Mouse (Mus musculus): Measurements from ENCODE around the gene Olfr1204.

DNA sequence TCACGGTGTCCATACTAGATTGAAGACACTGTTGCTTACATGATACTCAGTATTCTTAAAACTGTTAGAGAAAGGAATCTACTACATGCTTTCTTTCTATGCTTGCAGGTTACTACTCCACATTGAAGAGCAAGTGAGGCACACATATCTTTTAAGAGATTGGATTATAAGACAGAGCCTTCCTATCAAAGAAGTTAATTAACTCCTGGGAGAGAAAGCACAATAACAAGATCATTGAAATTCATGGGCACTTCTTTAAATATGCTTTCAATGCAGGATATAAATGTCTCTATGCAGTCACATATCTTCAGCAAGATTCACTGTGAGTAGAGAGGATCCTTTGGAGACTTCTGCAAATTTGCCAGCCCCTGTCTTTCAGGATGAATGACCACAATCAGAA is at the start of gene Olfr1204:
- TF ChIP-seq CTCF (conservative IDR thresholded peaks at IDR 0.05; ENCODE audit: low read length) (no peak), NANOG (IDR thresholded peaks at IDR 0.05; ENCODE audit: borderline replicate concordance, low read length) (no peak), POU5F1 (IDR thresholded peaks at IDR 0.05; ENCODE audit: borderline replicate concordance, low read length) (no peak)
